Mouse (Mus musculus): ENCODE measurements at regions not wholly inside any gene's neighbourhood (a gene's known extent, or its start where the extent isn't known, plus 50 kb on each side); places are given as distances from the start of the nearest gene placed in this dataset.

- in situ Hi-C loops (cut with MboI, MseI) = loop anchor here in 1 of 2 experiments (25.0 kb wide), 1 partner anchor 538 kb away; the partner anchor contains the start of gene Klhl8
These were observed 50.8 kb upstream of the Ptpn13 start for GRCm38 (mm10) chr5:103374162-103374561.

- in situ Hi-C loops (cut with MboI, MseI) = loop anchor here in 1 of 2 experiments (25.0 kb wide), 1 partner anchor 539 kb away; the partner anchor contains the start of gene Klhl8
These were observed 51.9 kb upstream of the Ptpn13 start for GRCm38 (mm10) chr5:103373089-103373488.

- in situ Hi-C loops (cut with MboI, MseI) = loop anchor here in 1 of 2 experiments (25.0 kb wide), 1 partner anchor 542 kb away; the partner anchor contains the start of gene Klhl8
These were observed 54.5 kb upstream of the Ptpn13 start for GRCm38 (mm10) chr5:103370456-103370855.

- in situ Hi-C loops (cut with MboI, MseI) = loop anchor here in 1 of 2 experiments (25.0 kb wide), 1 partner anchor 543 kb away; the partner anchor contains the start of gene Klhl8
These were observed 56.0 kb upstream of the Ptpn13 start for GRCm38 (mm10) chr5:103368993-103369392.

- in situ Hi-C loops (cut with MboI, MseI) = loop anchor here in 1 of 2 experiments (25.0 kb wide), 1 partner anchor 545 kb away; the partner anchor contains the start of gene Klhl8
These were observed 57.8 kb upstream of the Ptpn13 start for GRCm38 (mm10) chr5:103367201-103367671.

GRCm38 (mm10) chr5:103365700-103366448, 59.1 kb upstream of the Ptpn13 start:
- in situ Hi-C loops (cut with MboI, MseI) = loop anchor here in 1 of 2 experiments (25.0 kb wide), 1 partner anchor 546 kb away; the partner anchor contains the start of gene Klhl8

- in situ Hi-C loops (cut with MboI, MseI) = loop anchor here in 1 of 2 experiments (25.0 kb wide), 1 partner anchor 547 kb away; the partner anchor contains the start of gene Klhl8
These were observed 59.9 kb upstream of the Ptpn13 start for GRCm38 (mm10) chr5:103364791-103365699.

- in situ Hi-C loops (cut with MboI, MseI) = loop anchor here in 1 of 2 experiments (25.0 kb wide), 1 partner anchor 551 kb away; the partner anchor contains the start of gene Klhl8
These were observed 64.2 kb upstream of the Ptpn13 start for GRCm38 (mm10) chr5:103360775-103361247.

- in situ Hi-C loops (cut with MboI, MseI) = loop anchor here in 1 of 2 experiments (25.0 kb wide), 1 partner anchor 552 kb away; the partner anchor contains the start of gene Klhl8
These were observed 64.6 kb upstream of the Ptpn13 start for GRCm38 (mm10) chr5:103360360-103360759.

GRCm38 (mm10) chr5:103357558-103357957, 67.4 kb upstream of the Ptpn13 start:
- in situ Hi-C loops (cut with MboI, MseI) = loop anchor here in 1 of 2 experiments (25.0 kb wide), 1 partner anchor 555 kb away; the partner anchor contains the start of gene Klhl8

- in situ Hi-C loops (cut with MboI, MseI) = loop anchor here in 1 of 2 experiments (25.0 kb wide), 1 partner anchor 556 kb away; the partner anchor contains the start of gene Klhl8
These were observed 68.5 kb upstream of the Ptpn13 start for GRCm38 (mm10) chr5:103356500-103356899.

- in situ Hi-C loops (cut with MboI, MseI) = loop anchor here in 1 of 2 experiments (25.0 kb wide), 1 partner anchor 557 kb away; the partner anchor contains the start of gene Klhl8
These were observed 69.4 kb upstream of the Ptpn13 start for GRCm38 (mm10) chr5:103355372-103356300.

GRCm38 (mm10) chr5:103343869-103344268, 81.1 kb upstream of the Ptpn13 start:
- in situ Hi-C loops (cut with MboI, MseI) = no loop called here

GRCm38 (mm10) chr5:103341456-103341855, 83.5 kb upstream of the Ptpn13 start:
- in situ Hi-C loops (cut with MboI, MseI) = no loop called here

GRCm38 (mm10) chr5:103340626-103341025, 84.4 kb upstream of the Ptpn13 start:
- in situ Hi-C loops (cut with MboI, MseI) = no loop called here

- in situ Hi-C loops (cut with MboI, MseI) = no loop called here
These were observed 88.1 kb upstream of the Ptpn13 start for GRCm38 (mm10) chr5:103336689-103337490.

GRCm38 (mm10) chr5:103335916-103336688, 88.9 kb upstream of the Ptpn13 start:
- in situ Hi-C loops (cut with MboI, MseI) = no loop called here

GRCm38 (mm10) chr5:103326412-103326811, 98.6 kb upstream of the Ptpn13 start:
- in situ Hi-C loops (cut with MboI, MseI) = no loop called here
